Mouse (Mus musculus): ENCODE data around the gene Rab27a. TPM values are rescaled to one million over a fixed set of nuclear protein-coding genes. Genes with fewer than 3 reads are reported as not detected.

The Rab27a gene
- polyA plus RNA-seq, 1 experiment from 2014 or later = 4.6 TPM

DNA sequence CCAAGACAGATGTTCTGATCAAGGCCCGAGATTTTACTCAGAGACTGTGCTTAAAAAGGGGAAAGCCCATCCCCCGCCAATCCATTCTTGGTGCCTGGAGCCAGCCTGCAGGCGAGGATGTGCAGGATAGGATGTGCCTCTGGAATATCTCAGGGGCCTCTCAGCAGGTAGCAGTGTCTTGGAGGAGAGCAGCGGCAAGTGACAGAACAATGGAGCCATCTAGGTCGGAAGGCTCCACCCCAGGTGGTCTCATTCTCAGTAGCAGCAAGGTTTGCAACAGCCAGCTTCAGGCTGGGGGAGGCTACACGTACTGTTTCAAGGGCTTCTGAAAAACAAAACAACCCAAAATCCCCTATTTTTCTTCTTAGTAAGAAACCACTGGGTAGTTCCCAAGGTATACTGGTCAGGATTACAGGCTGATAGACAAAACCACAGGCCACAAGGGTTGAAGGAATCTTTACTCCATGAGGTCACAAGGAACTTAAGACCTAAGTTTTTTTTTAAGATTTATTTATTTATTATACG, 35.2 kb downstream of the Rab27a start:
- no peak overlapping the region for H3K9ac ChIP-seq (ENCODE audit: low read depth, low read length)
- no peaks in the 10 kb centered on the region for H3K4me1 ChIP-seq (ENCODE audit: control insufficient read depth, insufficient read depth, low read depth, low read length)
- H3K27me3 ChIP-seq (replicated peaks; ENCODE audit: control insufficient read depth, insufficient read depth, low read length) = no peaks in the 10 kb centered on the region
- no peaks in the 10 kb centered on the region for H3K9me3 ChIP-seq (ENCODE audit: control insufficient read depth, low read length)
- WGBS = 35% methylated on average over 7 of the region's 7 CpGs
- no peak overlapping the region for H3K4me3 ChIP-seq (ENCODE audit: low read length)
- no peak overlapping the region for H3K4me2 ChIP-seq (ENCODE audit: low read length)
- no peak for ATAC-seq
- no peaks in the 10 kb centered on the region for H3K36me3 ChIP-seq (ENCODE audit: control insufficient read depth, insufficient read depth, low read length)
- H3K27ac ChIP-seq (ENCODE audit: low read depth, low read length) = no peak overlapping the region

DNA sequence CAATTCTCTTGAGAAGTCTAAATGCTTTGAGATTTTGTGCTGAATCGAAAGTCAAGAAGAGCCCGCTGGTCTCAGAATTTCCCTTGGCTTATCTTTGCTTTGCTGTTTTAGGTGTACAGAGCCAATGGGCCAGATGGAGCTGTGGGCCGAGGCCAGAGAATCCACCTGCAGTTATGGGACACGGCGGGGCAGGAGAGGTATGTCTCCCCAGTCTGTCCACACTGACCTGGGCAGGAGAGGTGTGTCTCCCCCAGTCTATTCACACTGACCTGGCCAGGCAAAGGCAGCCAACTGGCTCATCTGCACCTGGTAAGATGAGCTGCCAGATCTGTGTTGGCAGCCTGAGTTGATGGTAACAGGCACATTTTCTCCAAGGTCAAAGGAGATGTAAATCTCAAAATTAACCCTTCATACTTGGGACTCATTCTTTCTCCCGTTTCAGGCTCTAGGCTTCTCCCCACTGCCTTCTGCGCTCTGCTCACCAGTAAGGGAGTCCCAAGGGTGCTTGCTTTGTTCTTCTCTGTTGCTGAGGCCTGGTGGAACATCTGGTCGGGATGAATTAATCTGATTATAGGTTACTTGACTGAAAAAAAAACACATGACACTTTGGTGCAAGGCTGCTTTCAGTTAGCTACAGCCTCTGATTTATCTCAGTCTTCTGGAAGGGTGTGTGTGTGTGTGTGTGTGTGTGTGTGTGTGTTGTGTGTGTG, 37.8 kb downstream of the Rab27a start:
- WGBS = 72% methylated on average over 8 of the region's 8 CpGs
- ATAC-seq = no peak
- no peak overlapping the region for H3K4me2 ChIP-seq (ENCODE audit: low read length)
- H3K27ac ChIP-seq (ENCODE audit: low read depth, low read length) = no peak overlapping the region
- no peak overlapping the region for H3K4me3 ChIP-seq (ENCODE audit: low read length)
- H3K9ac ChIP-seq (ENCODE audit: low read depth, low read length) = no peak overlapping the region
- no peaks in the 10 kb centered on the region for H3K27me3 ChIP-seq (replicated peaks; ENCODE audit: control insufficient read depth, insufficient read depth, low read length)
- H3K36me3 ChIP-seq (ENCODE audit: control insufficient read depth, insufficient read depth, low read length) = no peaks in the 10 kb centered on the region
- no peaks in the 10 kb centered on the region for H3K4me1 ChIP-seq (ENCODE audit: control insufficient read depth, insufficient read depth, low read depth, low read length)
- no peaks in the 10 kb centered on the region for H3K9me3 ChIP-seq (ENCODE audit: control insufficient read depth, low read length)

DNA sequence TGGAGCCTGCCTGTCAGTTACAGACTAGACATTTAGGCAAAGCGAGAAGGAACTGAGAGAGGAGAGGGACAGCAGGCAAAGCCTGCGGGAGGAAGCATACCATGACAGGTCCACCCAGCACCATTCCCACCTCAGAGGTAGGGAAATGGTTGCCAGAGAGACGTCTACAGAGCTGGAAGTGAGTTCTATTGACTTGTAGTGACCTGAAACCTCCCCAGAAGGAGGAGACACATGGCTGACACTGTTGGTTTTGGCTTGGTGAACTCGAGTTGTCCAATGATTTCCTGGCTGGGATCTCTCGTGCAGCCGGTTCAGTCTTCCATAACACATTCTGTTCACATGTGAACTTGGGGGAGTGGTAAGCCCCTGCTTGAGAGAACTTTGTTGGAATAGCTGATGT, 39.3 kb downstream of the Rab27a start:
- Histone ChIP-seq H3K9ac (ENCODE audit: low read depth, low read length) (no peak overlapping the region), H3K9me3 (ENCODE audit: control insufficient read depth, low read length) (no peaks in the 10 kb centered on the region), H3K27ac (ENCODE audit: low read depth, low read length) (no peak overlapping the region), H3K4me2 (ENCODE audit: low read length) (no peak overlapping the region), H3K4me3 (ENCODE audit: low read length) (no peak overlapping the region), H3K36me3 (ENCODE audit: control insufficient read depth, insufficient read depth, low read length) (no peaks in the 10 kb centered on the region), H3K27me3 (replicated peaks; ENCODE audit: control insufficient read depth, insufficient read depth, low read length) (no peaks in the 10 kb centered on the region), H3K4me1 (ENCODE audit: control insufficient read depth, insufficient read depth, low read depth, low read length) (no peaks in the 10 kb centered on the region)
- ATAC-seq = no peak
- WGBS = 76% methylated on average over 6 of the region's 6 CpGs

DNA sequence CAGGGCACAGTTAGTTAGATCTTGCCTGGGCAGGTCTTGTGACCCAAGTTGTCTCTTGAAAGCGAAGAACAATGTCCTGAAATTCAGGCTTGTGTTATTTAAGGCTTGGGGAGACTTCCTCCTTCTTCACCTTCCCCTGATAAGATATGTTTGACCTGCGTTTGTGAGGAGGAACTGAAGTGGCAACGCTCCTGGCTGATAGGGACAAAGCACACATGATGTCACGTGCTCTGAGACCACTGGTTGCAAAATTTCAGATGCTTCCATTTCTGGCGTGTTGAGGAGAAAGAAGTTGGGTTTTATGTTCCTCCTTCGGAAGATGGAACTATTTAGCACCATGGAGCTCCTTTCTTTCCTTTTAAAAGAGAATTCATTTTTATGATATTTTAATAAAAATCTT, 41.2 kb downstream of the Rab27a start:
- WGBS = 86% methylated on average over 6 of the region's 6 CpGs
- Histone ChIP-seq H3K9ac (ENCODE audit: low read depth, low read length) (no peak overlapping the region), H3K4me3 (ENCODE audit: low read length) (no peak overlapping the region), H3K36me3 (ENCODE audit: control insufficient read depth, insufficient read depth, low read length) (no peaks in the 10 kb centered on the region), H3K4me1 (ENCODE audit: control insufficient read depth, insufficient read depth, low read depth, low read length) (no peaks in the 10 kb centered on the region), H3K27me3 (replicated peaks; ENCODE audit: control insufficient read depth, insufficient read depth, low read length) (no peaks in the 10 kb centered on the region; the same call in 1 of the 2 replicates), H3K4me2 (ENCODE audit: low read length) (no peak overlapping the region), H3K9me3 (ENCODE audit: control insufficient read depth, low read length) (no peaks in the 10 kb centered on the region), H3K27ac (ENCODE audit: low read depth, low read length) (no peak overlapping the region)
- no peak for ATAC-seq

DNA sequence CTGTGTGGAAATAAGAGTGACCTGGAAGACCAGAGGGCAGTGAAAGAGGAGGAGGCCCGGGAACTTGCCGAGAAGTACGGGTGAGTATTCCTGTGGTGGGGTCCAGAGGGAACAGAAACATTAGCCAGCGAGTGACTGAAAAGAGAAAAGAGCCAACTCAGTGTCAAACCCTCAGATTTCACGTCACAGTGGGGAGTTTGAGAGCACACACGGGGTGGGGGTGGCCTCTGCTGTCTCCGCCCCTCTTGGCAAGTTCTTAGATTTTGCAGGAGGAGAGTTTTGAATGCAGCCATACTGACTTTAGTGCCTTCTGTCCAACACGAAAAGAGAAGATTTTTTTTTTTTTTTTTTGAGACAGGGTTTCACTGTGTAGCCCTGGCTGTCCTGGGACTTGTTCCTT, 42.5 kb downstream of the Rab27a start:
- Histone ChIP-seq H3K9me3 (ENCODE audit: control insufficient read depth, low read length) (no peaks in the 10 kb centered on the region), H3K27ac (ENCODE audit: low read depth, low read length) (no peak overlapping the region), H3K9ac (ENCODE audit: low read depth, low read length) (no peak overlapping the region), H3K4me1 (ENCODE audit: control insufficient read depth, insufficient read depth, low read depth, low read length) (no peaks in the 10 kb centered on the region), H3K4me3 (ENCODE audit: low read length) (no peak overlapping the region), H3K4me2 (ENCODE audit: low read length) (no peak overlapping the region), H3K36me3 (ENCODE audit: control insufficient read depth, insufficient read depth, low read length) (no peaks in the 10 kb centered on the region), H3K27me3 (replicated peaks; ENCODE audit: control insufficient read depth, insufficient read depth, low read length) (no peaks in the 10 kb centered on the region; the same call in 1 of the 2 replicates)
- 52% methylated on average over 8 of the region's 8 CpGs for WGBS
- no peak for ATAC-seq

DNA sequence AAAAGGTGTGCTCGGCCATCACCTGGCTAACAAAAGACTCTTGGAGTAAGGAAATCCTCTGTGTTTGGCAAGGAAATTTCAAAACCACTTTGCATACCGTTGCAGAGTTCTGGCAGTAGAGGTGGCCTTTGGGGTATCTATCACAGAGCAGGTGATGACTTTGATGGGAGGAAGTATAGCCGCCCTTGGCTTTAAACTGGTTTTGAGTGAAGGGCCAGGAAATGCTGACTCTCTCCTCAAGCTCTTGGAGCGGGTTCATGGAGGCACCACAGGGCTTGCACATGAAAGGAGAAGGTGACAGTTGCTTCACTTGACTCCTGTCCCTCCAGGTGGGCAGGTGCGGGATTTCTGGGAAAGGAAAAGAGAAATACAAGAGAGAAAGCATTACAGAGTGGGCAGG, 42.9 kb downstream of the Rab27a start:
- Histone ChIP-seq H3K36me3 (ENCODE audit: control insufficient read depth, insufficient read depth, low read length) (no peaks in the 10 kb centered on the region), H3K27ac (ENCODE audit: low read depth, low read length) (no peak overlapping the region), H3K4me2 (ENCODE audit: low read length) (no peak overlapping the region), H3K4me1 (ENCODE audit: control insufficient read depth, insufficient read depth, low read depth, low read length) (no peaks in the 10 kb centered on the region), H3K9ac (ENCODE audit: low read depth, low read length) (no peak overlapping the region), H3K27me3 (replicated peaks; ENCODE audit: control insufficient read depth, insufficient read depth, low read length) (no peaks in the 10 kb centered on the region; the same call in 1 of the 2 replicates), H3K9me3 (ENCODE audit: control insufficient read depth, low read length) (no peaks in the 10 kb centered on the region), H3K4me3 (ENCODE audit: low read length) (no peak overlapping the region)
- ATAC-seq = no peak
- WGBS = 74% methylated on average over 5 of the region's 5 CpGs

DNA sequence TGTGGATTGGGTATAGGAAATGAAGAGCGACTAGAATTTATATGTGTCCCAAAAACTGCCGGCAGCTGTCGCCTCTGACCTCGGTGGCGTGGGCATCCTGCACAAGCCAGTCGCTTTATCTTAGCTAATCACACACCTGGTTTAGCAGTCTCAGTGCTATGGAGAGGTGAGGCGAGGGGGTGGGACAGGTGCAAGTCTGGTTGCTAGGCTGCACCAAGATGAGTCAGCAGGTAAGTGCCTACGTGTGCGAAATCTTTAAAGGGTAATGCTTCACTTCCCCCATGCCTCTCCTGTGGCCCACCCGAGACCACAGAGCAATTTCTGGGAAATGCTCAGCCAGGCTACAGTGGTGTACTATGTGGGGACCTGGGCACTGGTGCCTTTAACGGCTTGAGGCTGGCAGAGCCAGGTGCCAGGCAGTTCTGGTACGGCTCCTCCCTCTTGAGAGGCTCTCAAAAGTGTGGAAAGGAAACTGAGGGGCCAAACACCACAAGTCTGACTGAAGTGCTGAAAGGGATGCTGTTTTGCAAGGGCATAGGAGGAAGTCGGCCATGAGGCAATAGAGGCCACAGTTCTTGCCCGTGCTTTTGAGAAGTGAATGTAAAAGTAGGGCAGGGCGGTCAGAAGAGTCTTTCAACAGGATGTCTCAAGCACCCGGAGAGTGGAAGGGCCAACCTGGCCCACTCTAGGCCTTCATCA, 44.7 kb downstream of the Rab27a start:
- no peaks in the 10 kb centered on the region for H3K4me1 ChIP-seq (ENCODE audit: control insufficient read depth, insufficient read depth, low read depth, low read length)
- no peaks in the 10 kb centered on the region for H3K9me3 ChIP-seq (ENCODE audit: control insufficient read depth, low read length)
- no peak overlapping the region for H3K9ac ChIP-seq (ENCODE audit: low read depth, low read length)
- no peak overlapping the region for H3K4me2 ChIP-seq (ENCODE audit: low read length)
- H3K4me3 ChIP-seq (ENCODE audit: low read length) = no peak overlapping the region
- H3K36me3 ChIP-seq (ENCODE audit: control insufficient read depth, insufficient read depth, low read length) = no peaks in the 10 kb centered on the region
- ATAC-seq = no peak
- no peaks in the 10 kb centered on the region; the same call in none of the 2 replicates for H3K27me3 ChIP-seq (replicated peaks; ENCODE audit: control insufficient read depth, insufficient read depth, low read length)
- WGBS = 77% methylated on average over 16 of the region's 16 CpGs
- H3K27ac ChIP-seq (ENCODE audit: low read depth, low read length) = no peak overlapping the region

DNA sequence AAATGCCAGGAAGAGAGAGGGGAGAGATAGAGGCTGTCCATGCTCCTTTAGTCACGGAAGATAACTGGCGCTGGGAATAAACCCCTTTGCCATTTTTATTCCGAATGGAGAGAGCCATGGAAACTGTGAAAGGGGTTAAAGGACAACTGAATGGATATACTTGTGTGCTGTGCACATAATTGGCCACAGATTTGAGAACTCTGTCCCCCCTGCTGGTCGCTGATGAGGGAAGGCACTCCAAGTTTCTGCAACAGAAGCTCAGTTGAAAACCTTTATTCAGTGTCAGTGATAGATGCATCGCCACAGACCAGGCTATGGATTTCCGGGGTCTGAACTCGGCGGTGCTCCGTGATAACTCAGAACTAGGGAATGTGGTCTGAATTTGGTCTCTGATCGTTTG, 45.5 kb downstream of the Rab27a start:
- H3K4me1 ChIP-seq (ENCODE audit: control insufficient read depth, insufficient read depth, low read depth, low read length) = no peaks in the 10 kb centered on the region
- 79% methylated on average over 10 of the region's 10 CpGs for WGBS
- no peaks in the 10 kb centered on the region for H3K36me3 ChIP-seq (ENCODE audit: control insufficient read depth, insufficient read depth, low read length)
- H3K27me3 ChIP-seq (replicated peaks; ENCODE audit: control insufficient read depth, insufficient read depth, low read length) = no peaks in the 10 kb centered on the region; the same call in none of the 2 replicates
- no peaks in the 10 kb centered on the region for H3K9me3 ChIP-seq (ENCODE audit: control insufficient read depth, low read length)
- H3K4me3 ChIP-seq (ENCODE audit: low read length) = no peak overlapping the region
- H3K27ac ChIP-seq (ENCODE audit: low read depth, low read length) = no peak overlapping the region
- H3K4me2 ChIP-seq (ENCODE audit: low read length) = no peak overlapping the region
- no peak for ATAC-seq
- no peak overlapping the region for H3K9ac ChIP-seq (ENCODE audit: low read depth, low read length)

DNA sequence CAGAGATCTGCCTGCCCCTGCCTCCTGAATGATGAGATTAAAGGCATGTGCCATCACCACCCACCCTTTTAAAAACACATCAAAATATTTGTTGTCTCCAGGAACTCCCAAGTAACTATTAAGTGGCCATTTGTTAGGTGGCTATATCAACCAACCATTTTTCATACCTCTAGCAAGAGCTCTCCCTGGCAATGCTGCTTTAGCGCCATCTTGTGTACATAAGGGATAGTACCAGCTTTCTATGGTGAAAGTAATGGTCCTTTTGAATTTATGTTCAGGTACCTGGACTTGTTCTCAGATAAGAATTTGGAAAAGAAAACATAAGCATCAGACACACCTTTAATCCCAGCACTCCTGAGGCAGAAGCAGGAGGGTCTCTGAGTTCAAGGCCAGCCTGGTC, 47.1 kb downstream of the Rab27a start:
- no peaks in the 10 kb centered on the region for H3K9me3 ChIP-seq (ENCODE audit: control insufficient read depth, low read length)
- H3K9ac ChIP-seq (ENCODE audit: low read depth, low read length) = no peak overlapping the region
- H3K4me1 ChIP-seq (ENCODE audit: control insufficient read depth, insufficient read depth, low read depth, low read length) = no peaks in the 10 kb centered on the region
- no peak overlapping the region for H3K4me3 ChIP-seq (ENCODE audit: low read length)
- no peaks in the 10 kb centered on the region for H3K36me3 ChIP-seq (ENCODE audit: control insufficient read depth, insufficient read depth, low read length)
- no peaks in the 10 kb centered on the region; the same call in none of the 2 replicates for H3K27me3 ChIP-seq (replicated peaks; ENCODE audit: control insufficient read depth, insufficient read depth, low read length)
- H3K27ac ChIP-seq (ENCODE audit: low read depth, low read length) = no peak overlapping the region
- 0% methylated on average over 1 of the region's 1 CpGs for WGBS
- H3K4me2 ChIP-seq (ENCODE audit: low read length) = no peak overlapping the region
- no peak for ATAC-seq

All from hindbrain, embryonic 16.5 days (tissue).